Mouse (Mus musculus) brain, embryonic 14.5 days (tissue): ENCODE data around the gene Esyt2.

Source experiments
- CTCF ChIP-seq: fragments of 200-500 bp; IDR thresholded peaks from 2 replicates; pipeline ENCODE4 v1.5.1; 2012; ENCODE audit warnings: inconsistent platforms, mild to moderate bottlenecking, moderate library complexity, borderline replicate concordance; ENCODE audit not compliant: insufficient read depth, insufficient read length; ENCODE audit errors: extremely low read depth
- POLR2A ChIP-seq: fragments of 200-500 bp; IDR thresholded peaks from 2 replicates; pipeline ENCODE4 v1.6.1; 2012; ENCODE audit warnings: mild to moderate bottlenecking, inconsistent platforms, borderline replicate concordance; ENCODE audit not compliant: poor library complexity, insufficient read depth, insufficient read length, severe bottlenecking; ENCODE audit errors: extremely low read depth

DNA sequence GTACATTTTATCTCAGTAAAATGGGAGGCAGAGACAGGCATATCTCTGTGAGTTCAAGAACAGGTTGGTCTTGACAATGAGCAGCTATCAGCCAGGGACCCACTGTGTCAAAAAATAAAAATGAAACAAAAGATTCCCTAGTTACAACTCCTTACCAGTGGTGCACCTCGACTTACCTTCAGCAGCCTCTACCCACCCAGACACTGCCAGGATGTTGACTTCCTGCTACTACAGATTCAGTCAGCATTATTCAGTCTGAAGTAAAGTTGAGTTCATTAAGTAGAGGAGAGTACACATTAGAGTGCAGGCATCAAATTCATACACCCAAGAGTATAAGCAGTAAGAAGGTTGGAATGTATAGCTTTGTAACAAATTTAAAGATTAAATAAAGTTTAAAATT lies 32.8 kb downstream of the Esyt2 start:
- TF ChIP-seq POLR2A: no peak
- TF ChIP-seq CTCF: no peak
